ENCODE assay signal across 9 mouse cellular contexts in the genomic region with DNA sequence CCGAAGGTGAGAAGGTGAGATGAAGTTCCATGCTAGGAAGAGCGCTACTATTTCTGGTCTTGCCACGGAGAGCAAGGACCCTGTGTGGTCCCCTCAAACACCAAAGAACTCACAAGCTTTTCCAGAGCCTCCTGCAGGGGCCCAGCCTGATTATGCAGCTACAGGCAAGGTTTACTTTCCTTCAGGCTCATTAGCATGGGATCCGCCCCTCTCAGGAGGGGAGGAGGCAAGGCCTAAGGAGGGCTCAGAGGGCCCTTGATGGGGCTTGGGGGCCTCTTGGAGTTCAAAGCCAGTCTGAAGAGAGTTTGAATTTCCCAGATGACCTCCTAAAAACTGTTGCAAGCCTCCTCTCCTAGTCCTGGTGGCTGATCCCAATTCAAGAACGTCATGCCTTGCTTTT.
DNase-seq lines count a peak whose midpoint lies in the region; ATAC-seq and TF ChIP-seq lines count a peak whose summit lies in the region.
"Had no signal": no experiment of that assay in that cellular context is flagged by ENCODE, and none has a peak within 500 bp of the region (broad histone marks: within the 10 kb centered on the region; RNA-seq: fewer than 3 reads in every experiment).

No protein-coding gene starts in this region.

- no peak for TF ChIP-seq CTCF in left cerebral cortex, adult 2 months (IDR thresholded peaks at IDR 0.05)

- peak overlapping the region; percentile 95 for H3K27ac ChIP-seq in left cerebral cortex, adult 2 months
- 0 out of 2 replicates have a peak overlapping the region, but pooled peaks have one; percentile 11 for H3K27ac ChIP-seq in hindbrain, embryonic 11.5 days (ENCODE audit: low read depth, low read length)
- H3K27ac ChIP-seq in neural tube, embryonic 13.5 days (replicated peaks) = 0 out of 2 replicates have a peak overlapping the region, but pooled peaks have one; percentile 7
- H3K27ac ChIP-seq: stomach, embryonic 15.5 days had no signal

- no peaks in the 10 kb centered on the region for H3K9me3 ChIP-seq in hindbrain, embryonic 11.5 days (ENCODE audit: control insufficient read depth, low read length)
- no peaks in the 10 kb centered on the region for H3K9me3 ChIP-seq in neural tube, embryonic 13.5 days
- H3K9me3 ChIP-seq: stomach, embryonic 15.5 days had no signal

- H3K4me3 ChIP-seq in left cerebral cortex, adult 2 months = peak overlapping the region; percentile 67
- no peak overlapping the region for H3K4me3 ChIP-seq in hindbrain, embryonic 11.5 days (ENCODE audit: low read depth, low read length)
- H3K4me3 ChIP-seq in neural tube, embryonic 13.5 days = 0 out of 2 replicates have a peak overlapping the region, but pooled peaks have one; percentile 41
- H3K4me3 ChIP-seq: myocyte; stomach, embryonic 15.5 days had no signal

- H3K4me2 ChIP-seq in hindbrain, embryonic 11.5 days (replicated peaks; ENCODE audit: low read depth, low read length) = no peak overlapping the region
- peak overlapping the region; percentile 62 for H3K4me2 ChIP-seq in neural tube, embryonic 13.5 days
- H3K4me2 ChIP-seq: stomach, embryonic 15.5 days had no signal

- H3K9ac ChIP-seq in hindbrain, embryonic 11.5 days (ENCODE audit: low read depth, low read length) = no peak overlapping the region
- 0 out of 2 replicates have a peak overlapping the region, but pooled peaks have one; percentile 45 for H3K9ac ChIP-seq in neural tube, embryonic 13.5 days
- H3K9ac ChIP-seq: stomach, embryonic 15.5 days had no signal

- WGBS in hindbrain, embryonic 11.5 days = 16% methylated on average over 5 of the region's 5 CpGs
- 12% methylated on average over 5 of the region's 5 CpGs for WGBS in neural tube, embryonic 13.5 days

- peaks cover 11% of the 10 kb centered on the region for H3K4me1 ChIP-seq in hindbrain, embryonic 11.5 days (replicated peaks; ENCODE audit: control insufficient read depth, insufficient read depth, low read length)
- H3K4me1 ChIP-seq in neural tube, embryonic 13.5 days (replicated peaks) = peaks cover 50% of the 10 kb centered on the region

- DNase-seq in left cerebral cortex, adult 2 months (ENCODE audit: extremely low spot score in 1 of 2, low spot score in 2 of 2) = peak in 1 of 2 experiments; percentile 33
- no peak for DNase-seq in left cerebral cortex, adult 18-20 months (ENCODE audit: low spot score in 2 of 2)
- peak; percentile 44 to 48 for DNase-seq in cerebellum, postnatal 36 days
- DNase-seq in hindbrain, embryonic 11.5 days (ENCODE audit: low spot score) = peak; percentile 53
- no peak for DNase-seq in kidney, adult 11 months
- no peak for DNase-seq in gastrocnemius, adult 8-10 months (ENCODE audit: low spot score in 2 of 2)

- intact Hi-C loops in left cerebral cortex, adult 2 months (cut with DNase I) = no loop called here

- no peaks in the 10 kb centered on the region for H3K36me3 ChIP-seq in hindbrain, embryonic 11.5 days (ENCODE audit: control insufficient read depth, insufficient read depth, low read length)
- H3K36me3 ChIP-seq in neural tube, embryonic 13.5 days = no peaks in the 10 kb centered on the region
- H3K36me3 ChIP-seq: stomach, embryonic 15.5 days had no signal

- no peaks in the 10 kb centered on the region for H3K27me3 ChIP-seq in hindbrain, embryonic 11.5 days (ENCODE audit: control insufficient read depth, insufficient read depth, low read length)
- H3K27me3 ChIP-seq in neural tube, embryonic 13.5 days = no peaks in the 10 kb centered on the region; the same call in 1 of the 2 replicates
- H3K27me3 ChIP-seq: stomach, embryonic 15.5 days had no signal

- peak; percentile 54; the same call in 1 of the 2 replicates for ATAC-seq in hindbrain, embryonic 11.5 days (ENCODE audit: low FRiP score)
- ATAC-seq in neural tube, embryonic 13.5 days (ENCODE audit: low read depth) = no peak

Comparison
In these comparisons a context has a peak if more than half of its experiments do, and no peak if none do; other contexts are left out.
1. DNase-seq: peak in cerebellum, postnatal 36 days (2 of 2) and hindbrain, embryonic 11.5 days (single experiment); none in left cerebral cortex, adult 18-20 months (0 of 2), kidney, adult 11 months (single experiment) and gastrocnemius, adult 8-10 months (0 of 2).
2. H3K27ac ChIP-seq: peak in every context shown above with its lines; median percentile 95 in left cerebral cortex, adult 2 months; 11 in hindbrain, embryonic 11.5 days; 7 in neural tube, embryonic 13.5 days.